Mouse (Mus musculus): ENCODE data around the gene Dusp15. TPM values are rescaled to one million over a fixed set of nuclear protein-coding genes. Genes with fewer than 3 reads are reported as not detected.

Gene Dusp15
- polyA plus RNA-seq, 1 experiment from 2014 or later: 12.6 TPM

GRCm38 (mm10) chr2:152951850-152952720 lies 587 bp upstream of the Dusp15 start:
- Histone ChIP-seq H3K27me3 (ENCODE audit: control insufficient read depth, insufficient read depth, low read length) (peaks cover 5% of the 10 kb centered on the region; the same call in 1 of the 2 replicates), H3K27ac (ENCODE audit: low read depth, low read length) (peak overlapping the region; percentile 70), H3K9me3 (ENCODE audit: control insufficient read depth, low read length) (no peaks in the 10 kb centered on the region), H3K4me3 (ENCODE audit: low read depth, low read length) (peak overlapping the region; percentile 64), H3K4me1 (ENCODE audit: control insufficient read depth, insufficient read depth, low read length) (peaks cover 5% of the 10 kb centered on the region; the same call in 1 of the 2 replicates), H3K36me3 (ENCODE audit: control insufficient read depth, insufficient read depth, low read length) (no peaks in the 10 kb centered on the region), H3K9ac (replicated peaks; ENCODE audit: low read depth, low read length) (peak overlapping the region; percentile 92), H3K4me2 (ENCODE audit: low read depth, low read length) (peak overlapping the region; percentile 81)
- peak; percentile 28; the same call in 1 of the 2 replicates for ATAC-seq (ENCODE audit: low read depth)
- WGBS: 10% methylated on average over 13 of the region's 13 CpGs

DNA sequence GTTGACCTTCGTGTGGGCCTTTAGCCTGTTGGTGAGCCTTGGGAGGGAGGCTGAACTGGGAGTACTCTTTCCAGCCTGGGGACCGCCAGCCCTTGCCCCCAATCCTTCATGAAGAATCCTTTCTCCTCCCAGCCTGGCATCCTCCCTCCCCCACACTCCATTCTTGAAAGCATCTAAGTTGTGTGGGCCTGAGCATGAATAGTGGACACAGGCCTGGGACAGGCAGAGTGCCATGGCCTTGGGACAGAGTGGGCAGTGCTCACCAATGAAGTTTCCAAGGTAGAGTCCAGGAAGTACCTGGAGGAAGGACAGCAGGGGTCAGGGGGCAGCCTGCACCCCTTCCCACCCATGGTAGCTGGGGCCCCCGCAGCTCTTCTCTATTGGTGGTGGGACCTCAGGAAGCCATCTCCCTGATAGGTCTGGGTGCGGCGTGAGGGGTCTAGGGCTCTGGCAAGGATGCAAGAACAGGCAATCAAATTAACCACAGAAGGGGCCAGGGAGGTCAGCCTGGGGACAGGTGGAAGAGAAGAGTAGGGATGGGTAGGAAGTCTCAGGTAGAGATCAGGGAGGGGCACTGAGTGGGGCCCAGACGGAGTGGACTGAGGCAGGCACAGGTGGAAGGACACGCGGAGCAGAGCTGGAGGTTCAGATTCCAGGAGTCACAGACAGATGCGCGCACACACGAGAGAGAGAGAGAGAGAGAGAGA lies 987 bp downstream of the Dusp15 start:
- peak; percentile 39; the same call in 1 of the 2 replicates for ATAC-seq (ENCODE audit: low read depth)
- WGBS: 31% methylated on average over 11 of the region's 11 CpGs
- H3K27ac ChIP-seq (ENCODE audit: low read depth, low read length): no peak overlapping the region

DNA sequence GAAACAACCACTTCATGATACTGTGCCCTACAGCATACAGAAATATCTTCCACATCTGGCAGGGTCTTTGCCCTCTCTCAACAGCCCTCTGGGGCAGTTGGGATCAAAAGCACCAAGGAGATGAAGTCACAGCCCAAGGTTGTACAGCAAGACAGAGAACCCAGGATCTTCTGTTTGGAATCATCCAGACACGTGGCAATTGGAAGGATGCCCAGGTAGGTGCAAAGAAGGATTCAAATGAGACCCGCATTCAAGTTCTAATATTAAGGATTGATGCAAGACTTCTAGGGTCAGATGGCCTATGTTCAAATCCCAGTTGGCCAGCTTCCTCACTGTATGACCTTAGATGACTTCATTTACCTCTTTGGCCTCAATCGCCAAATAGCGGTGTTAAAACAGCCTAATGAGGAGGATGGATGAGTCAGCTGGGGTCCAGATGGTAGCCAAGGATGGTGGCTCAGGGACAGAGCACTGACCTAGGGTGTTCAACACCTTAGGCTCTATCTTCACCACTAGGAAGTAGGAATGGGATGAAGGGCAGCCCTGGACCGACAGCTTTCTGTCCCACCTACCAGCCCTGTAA lies 3.0 kb downstream of the Dusp15 start:
- Histone ChIP-seq H3K9ac (replicated peaks; ENCODE audit: low read depth, low read length) (no peak overlapping the region), H3K27me3 (ENCODE audit: control insufficient read depth, insufficient read depth, low read length) (peaks cover 27% of the 10 kb centered on the region), H3K4me1 (ENCODE audit: control insufficient read depth, insufficient read depth, low read length) (peaks cover 8% of the 10 kb centered on the region; the same call in 1 of the 2 replicates), H3K4me2 (ENCODE audit: low read depth, low read length) (no peak overlapping the region), H3K4me3 (ENCODE audit: low read depth, low read length) (no peak overlapping the region), H3K27ac (ENCODE audit: low read depth, low read length) (no peak overlapping the region), H3K9me3 (ENCODE audit: control insufficient read depth, low read length) (no peaks in the 10 kb centered on the region), H3K36me3 (ENCODE audit: control insufficient read depth, insufficient read depth, low read length) (no peaks in the 10 kb centered on the region)
- 86% methylated on average over 5 of the region's 5 CpGs for WGBS
- no peak for ATAC-seq (ENCODE audit: low read depth)

More for the DNA sequence above, 987 bp downstream of the Dusp15 start:
- no peaks in the 10 kb centered on the region for H3K36me3 ChIP-seq (ENCODE audit: control insufficient read depth, insufficient read depth, low read length)
- no peaks in the 10 kb centered on the region for H3K9me3 ChIP-seq (ENCODE audit: control insufficient read depth, low read length)
- peak overlapping the region; percentile 81 for H3K4me2 ChIP-seq (ENCODE audit: low read depth, low read length)
- H3K27me3 ChIP-seq (ENCODE audit: control insufficient read depth, insufficient read depth, low read length): peaks cover 10% of the 10 kb centered on the region
- H3K9ac ChIP-seq (replicated peaks; ENCODE audit: low read depth, low read length): 0 out of 2 replicates have a peak overlapping the region, but pooled peaks have one; percentile 92
- H3K4me3 ChIP-seq (ENCODE audit: low read depth, low read length): peak overlapping the region; percentile 64
- H3K4me1 ChIP-seq (ENCODE audit: control insufficient read depth, insufficient read depth, low read length): peaks cover 8% of the 10 kb centered on the region; the same call in 1 of the 2 replicates

DNA sequence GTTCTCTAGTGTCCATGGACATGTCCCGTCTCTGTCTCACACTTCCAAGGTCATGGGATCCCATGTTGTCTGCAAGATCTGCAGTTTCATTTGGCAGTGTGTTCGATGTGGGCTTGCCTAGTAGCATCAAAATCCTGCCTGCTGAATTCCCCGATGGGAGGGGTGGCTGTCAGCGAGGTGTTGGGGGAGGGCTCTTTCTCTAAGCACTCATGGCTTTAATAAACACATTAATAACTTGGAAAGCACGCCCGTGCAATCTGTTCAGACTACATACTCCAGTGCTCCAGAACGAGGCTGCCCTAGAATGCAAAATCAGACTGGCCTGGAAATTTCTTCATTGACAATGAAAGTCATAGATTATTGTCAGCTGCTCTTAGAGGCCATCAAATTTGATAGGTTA lies 4.4 kb downstream of the Dusp15 start:
- no peak overlapping the region for H3K4me3 ChIP-seq (ENCODE audit: low read depth, low read length)
- H3K36me3 ChIP-seq (ENCODE audit: control insufficient read depth, insufficient read depth, low read length): no peaks in the 10 kb centered on the region
- 55% methylated on average over 7 of the region's 7 CpGs for WGBS
- H3K9me3 ChIP-seq (ENCODE audit: control insufficient read depth, low read length): no peaks in the 10 kb centered on the region
- peaks cover 18% of the 10 kb centered on the region for H3K4me1 ChIP-seq (ENCODE audit: control insufficient read depth, insufficient read depth, low read length)
- H3K4me2 ChIP-seq (ENCODE audit: low read depth, low read length): no peak overlapping the region
- no peak overlapping the region for H3K9ac ChIP-seq (replicated peaks; ENCODE audit: low read depth, low read length)
- H3K27me3 ChIP-seq (ENCODE audit: control insufficient read depth, insufficient read depth, low read length): peaks cover 40% of the 10 kb centered on the region
- H3K27ac ChIP-seq (ENCODE audit: low read depth, low read length): no peak overlapping the region
- ATAC-seq (ENCODE audit: low read depth): no peak

DNA sequence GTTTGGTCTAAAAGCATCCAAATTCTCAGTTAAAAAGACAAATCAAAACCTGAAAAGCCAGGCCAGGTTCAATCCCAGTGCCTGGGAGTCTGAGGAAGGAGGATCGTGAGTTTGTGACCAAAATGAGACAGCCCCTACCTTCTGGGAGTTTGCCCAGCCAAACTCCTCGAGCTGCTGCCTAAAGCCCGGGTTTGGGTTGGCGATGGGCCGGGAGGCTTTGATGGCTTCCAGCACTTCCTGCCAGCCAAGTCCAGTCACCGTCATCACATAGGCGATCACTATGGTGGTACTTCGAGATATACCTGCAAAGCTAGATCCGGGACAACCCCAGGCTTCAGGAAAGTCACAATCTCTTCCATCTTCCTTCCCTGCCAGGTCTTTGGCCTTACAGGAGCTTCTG lies 7.5 kb downstream of the Dusp15 start:
- ATAC-seq (ENCODE audit: low read depth): no peak
- 64% methylated on average over 9 of the region's 9 CpGs for WGBS
- Histone ChIP-seq H3K9me3 (ENCODE audit: control insufficient read depth, low read length) (no peaks in the 10 kb centered on the region), H3K4me3 (ENCODE audit: low read depth, low read length) (no peak overlapping the region), H3K36me3 (ENCODE audit: control insufficient read depth, insufficient read depth, low read length) (no peaks in the 10 kb centered on the region), H3K4me1 (ENCODE audit: control insufficient read depth, insufficient read depth, low read length) (peaks cover 13% of the 10 kb centered on the region), H3K27ac (ENCODE audit: low read depth, low read length) (no peak overlapping the region), H3K27me3 (ENCODE audit: control insufficient read depth, insufficient read depth, low read length) (peaks cover 42% of the 10 kb centered on the region), H3K9ac (replicated peaks; ENCODE audit: low read depth, low read length) (no peak overlapping the region), H3K4me2 (ENCODE audit: low read depth, low read length) (no peak overlapping the region)

DNA sequence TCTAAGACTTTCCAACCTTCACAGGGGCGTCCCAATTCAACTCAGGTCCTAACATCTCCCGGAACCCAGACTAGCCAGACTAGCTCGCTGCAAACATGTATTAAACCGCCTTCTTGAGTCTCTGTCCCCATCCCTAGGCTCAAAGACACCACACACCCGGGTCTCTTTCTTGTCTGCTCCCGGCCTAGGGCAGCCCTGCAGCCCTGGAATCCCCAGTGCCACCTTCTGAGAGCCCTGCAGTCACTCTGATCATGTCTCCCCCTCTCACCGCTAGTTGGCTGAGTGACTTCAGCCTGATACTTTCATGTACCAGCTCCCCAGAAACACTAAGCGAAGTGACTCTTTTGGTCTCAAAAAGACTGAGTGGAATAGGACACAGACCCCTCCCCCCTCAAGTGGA lies 7.9 kb downstream of the Dusp15 start:
- Histone ChIP-seq H3K4me1 (ENCODE audit: control insufficient read depth, insufficient read depth, low read length) (peaks cover 13% of the 10 kb centered on the region), H3K27ac (ENCODE audit: low read depth, low read length) (no peak overlapping the region), H3K4me3 (ENCODE audit: low read depth, low read length) (peak overlapping the region; percentile 38), H3K9ac (replicated peaks; ENCODE audit: low read depth, low read length) (peak overlapping the region; percentile 44), H3K36me3 (ENCODE audit: control insufficient read depth, insufficient read depth, low read length) (no peaks in the 10 kb centered on the region), H3K4me2 (ENCODE audit: low read depth, low read length) (peak overlapping the region; percentile 86), H3K9me3 (ENCODE audit: control insufficient read depth, low read length) (no peaks in the 10 kb centered on the region), H3K27me3 (ENCODE audit: control insufficient read depth, insufficient read depth, low read length) (peaks cover 42% of the 10 kb centered on the region)
- whole genome bisulfite sequencing: 4% methylated on average over 8 of the region's 8 CpGs
- ATAC-seq (ENCODE audit: low read depth): no peak

GRCm38 (mm10) chr2:152942898-152943515 lies 8.5 kb downstream of the Dusp15 start:
- H3K27me3 ChIP-seq (ENCODE audit: control insufficient read depth, insufficient read depth, low read length): peaks cover 42% of the 10 kb centered on the region
- under 1% methylated on average over 44 of the region's 65 CpGs for WGBS
- no peak overlapping the region for H3K27ac ChIP-seq (ENCODE audit: low read depth, low read length)
- H3K4me2 ChIP-seq (ENCODE audit: low read depth, low read length): peak overlapping the region; percentile 86
- no peaks in the 10 kb centered on the region for H3K9me3 ChIP-seq (ENCODE audit: control insufficient read depth, low read length)
- ATAC-seq (ENCODE audit: low read depth): no peak
- peaks cover 13% of the 10 kb centered on the region for H3K4me1 ChIP-seq (ENCODE audit: control insufficient read depth, insufficient read depth, low read length)
- no peaks in the 10 kb centered on the region for H3K36me3 ChIP-seq (ENCODE audit: control insufficient read depth, insufficient read depth, low read length)
- peak overlapping the region; percentile 38 for H3K4me3 ChIP-seq (ENCODE audit: low read depth, low read length)
- H3K9ac ChIP-seq (replicated peaks; ENCODE audit: low read depth, low read length): peak overlapping the region; percentile 44

- Histone ChIP-seq H3K4me3 (ENCODE audit: low read depth, low read length) (no peak overlapping the region), H3K27me3 (ENCODE audit: control insufficient read depth, insufficient read depth, low read length) (peaks cover 42% of the 10 kb centered on the region), H3K9ac (replicated peaks; ENCODE audit: low read depth, low read length) (no peak overlapping the region), H3K27ac (ENCODE audit: low read depth, low read length) (no peak overlapping the region), H3K36me3 (ENCODE audit: control insufficient read depth, insufficient read depth, low read length) (no peaks in the 10 kb centered on the region), H3K4me1 (ENCODE audit: control insufficient read depth, insufficient read depth, low read length) (peaks cover 11% of the 10 kb centered on the region), H3K4me2 (ENCODE audit: low read depth, low read length) (no peak overlapping the region), H3K9me3 (ENCODE audit: control insufficient read depth, low read length) (no peaks in the 10 kb centered on the region)
- 31% methylated on average over 7 of the region's 7 CpGs for WGBS
- no peak; the same call in 1 of the 2 replicates for ATAC-seq (ENCODE audit: low read depth)
Measured at GRCm38 (mm10) chr2:152941776-152942175, 9.7 kb downstream of the Dusp15 start.

Data from neural tube, embryonic 14.5 days (tissue).